Mouse (Mus musculus) liver, embryonic 14.5 days (tissue): ENCODE results near the gene Rd3l.

Experiments used
- CTCF ChIP-seq: IDR thresholded peaks from 2 replicates; pipeline ENCODE4 v1.5.1; 2016; ENCODE audit warnings: antibody characterized with exemption, low read depth, control low read depth
- EP300 ChIP-seq: IDR thresholded peaks from 2 replicates; pipeline ENCODE4 v1.6.1; 2016; ENCODE audit warnings: antibody characterized with exemption, low read depth

GRCm38 (mm10) chr12:111992626-111993025, 11.5 kb upstream of the Rd3l start:
- TF ChIP-seq CTCF: no peak
- TF ChIP-seq EP300: no peak
